Mouse (Mus musculus) heart, adult 18-20 months (tissue): Measurements from ENCODE around the gene Cd2bp2. TPM values are rescaled to one million over a fixed set of nuclear protein-coding genes. Genes with fewer than 3 reads are reported as not detected.
A peak's percentile ranks its signal among the peaks of the same experiment; 100 is the strongest.

Experiments used
- DNase-seq, 2 experiments: peaks; one replicate each; pipeline ENCODE4 v3.0.0; 2021 to 2022; ENCODE audit warnings: mixed read lengths in 1 of 2
- total RNA-seq, 2 experiments: library from RNA; stranded (reverse); gene quantifications; 2 replicates each; pipeline ENCODE4 v1.2.3; 2021

The Cd2bp2 gene
- total RNA-seq, 2 experiments from 2014 or later = 35.1 to 36.9 TPM

GRCm38 (mm10) chr7:127217901-127218642 is 22.2 kb upstream of the Cd2bp2 start:
- DNase-seq = no peak

GRCm38 (mm10) chr7:127217475-127217874 is 21.6 kb upstream of the Cd2bp2 start:
- DNase-seq = no peak

DNA sequence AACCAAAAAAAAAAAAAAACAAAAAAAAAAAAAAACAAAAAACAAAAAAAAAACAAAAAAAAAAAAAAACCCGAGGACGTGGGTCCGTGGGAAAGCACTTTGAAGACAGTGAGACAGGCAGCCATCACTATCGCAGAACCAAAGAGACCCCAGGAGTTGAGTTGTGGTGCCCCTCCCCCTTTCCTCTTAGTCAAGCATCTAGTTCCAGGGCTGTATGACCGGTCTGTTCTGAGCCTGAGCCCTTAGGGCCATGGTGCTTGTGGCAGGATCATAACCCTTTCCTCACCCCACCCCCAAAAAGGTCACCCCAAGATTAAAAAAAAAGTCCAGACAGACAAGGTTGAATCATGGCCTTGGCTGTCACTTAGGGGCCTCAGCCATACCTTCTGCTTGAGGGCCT is 20.5 kb upstream of the Cd2bp2 start:
- DNase-seq = no peak

DNA sequence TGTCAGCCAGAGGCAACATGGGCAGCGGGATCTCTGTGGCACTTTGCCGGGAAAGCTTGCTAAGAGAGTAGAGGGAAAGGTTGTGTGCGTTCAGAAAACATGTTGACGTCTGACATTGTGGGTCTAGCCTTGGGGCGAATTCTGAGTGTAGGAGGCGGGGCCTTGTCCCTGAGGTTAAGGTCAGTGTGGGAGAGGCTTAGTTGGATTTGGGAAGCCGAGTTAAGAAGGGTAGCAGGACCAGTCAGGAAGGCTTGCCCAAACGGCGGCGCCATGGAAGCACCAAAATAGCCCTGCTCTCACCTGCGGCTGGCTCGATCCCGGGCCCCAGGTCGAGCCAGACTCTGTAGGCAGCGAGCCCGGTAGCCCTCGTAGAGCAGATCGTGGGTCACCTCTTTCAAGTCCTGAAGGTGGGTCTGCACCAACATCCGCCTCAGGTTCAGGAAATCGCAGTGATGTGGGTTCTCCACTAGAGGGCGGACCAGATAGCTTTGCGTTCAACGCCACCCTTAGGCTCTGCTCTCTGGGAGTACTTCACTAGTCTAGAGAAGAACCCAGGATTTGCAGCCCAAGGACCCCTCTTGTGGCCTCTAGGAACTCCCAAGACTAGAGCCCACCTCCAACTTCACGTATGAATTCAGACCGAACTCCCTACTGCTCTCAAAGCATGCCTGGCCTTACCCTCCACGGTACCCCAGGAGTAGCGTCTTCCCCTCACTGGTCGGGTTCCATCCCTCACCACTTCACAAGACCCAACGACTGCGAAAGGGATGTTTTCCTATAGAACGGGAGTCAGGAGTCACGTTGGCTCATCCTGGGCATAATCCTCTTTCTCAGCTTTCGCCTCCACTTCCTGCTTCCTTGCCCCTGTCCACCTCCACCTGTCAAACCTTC is 19.4 kb upstream of the Cd2bp2 start:
- DNase-seq = peak; percentile 72 to 81

DNA sequence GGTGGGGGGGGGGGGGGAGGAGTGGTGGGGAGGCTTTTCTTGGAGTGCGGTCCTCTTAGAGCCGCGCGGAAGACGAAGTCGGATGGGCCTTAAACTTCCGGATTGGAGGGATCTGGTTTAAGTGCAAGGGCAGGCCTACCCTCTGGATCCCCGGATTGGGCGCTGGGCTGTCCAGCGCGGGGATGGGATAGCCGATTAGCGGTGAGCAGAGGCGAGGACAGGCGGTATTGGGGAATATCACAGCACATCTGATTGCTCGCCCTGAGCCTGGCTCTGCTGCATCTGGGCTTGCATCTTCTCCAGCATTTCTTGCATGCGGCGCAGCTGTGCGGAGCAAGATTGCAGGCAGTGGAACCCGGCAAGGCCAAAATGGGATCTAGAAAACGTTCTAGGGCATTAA is 18.7 kb upstream of the Cd2bp2 start:
- DNase-seq = no peak

DNA sequence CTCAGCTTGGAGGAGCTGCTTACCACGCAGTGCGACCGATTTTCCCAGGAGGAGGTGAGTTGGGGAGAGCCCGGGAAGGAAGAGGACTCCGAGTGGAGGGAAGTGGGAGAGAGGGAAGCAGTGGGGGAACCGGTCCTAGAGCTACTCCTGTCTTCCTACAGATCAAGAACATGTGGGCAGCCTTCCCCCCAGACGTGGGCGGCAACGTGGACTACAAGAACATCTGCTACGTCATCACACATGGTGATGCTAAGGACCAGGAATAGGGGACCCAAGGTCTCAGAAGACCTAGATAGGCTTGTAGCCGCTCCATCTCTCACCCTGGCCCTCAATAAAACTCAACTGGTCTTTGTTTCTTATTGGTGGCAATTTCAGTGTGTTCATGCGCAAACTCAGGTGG is 18.1 kb upstream of the Cd2bp2 start:
- DNase-seq = no peak

GRCm38 (mm10) chr7:127213485-127213884 is 17.6 kb upstream of the Cd2bp2 start:
- peak in 1 of 2 experiments; percentile 66 for DNase-seq

- DNase-seq = no peak
Observed at GRCm38 (mm10) chr7:127212432-127213250, 16.8 kb upstream of the Cd2bp2 start.

- no peak for DNase-seq
Observed at GRCm38 (mm10) chr7:127211014-127211745, 15.3 kb upstream of the Cd2bp2 start.

GRCm38 (mm10) chr7:127210266-127210665 is 14.4 kb upstream of the Cd2bp2 start:
- DNase-seq = no peak

DNA sequence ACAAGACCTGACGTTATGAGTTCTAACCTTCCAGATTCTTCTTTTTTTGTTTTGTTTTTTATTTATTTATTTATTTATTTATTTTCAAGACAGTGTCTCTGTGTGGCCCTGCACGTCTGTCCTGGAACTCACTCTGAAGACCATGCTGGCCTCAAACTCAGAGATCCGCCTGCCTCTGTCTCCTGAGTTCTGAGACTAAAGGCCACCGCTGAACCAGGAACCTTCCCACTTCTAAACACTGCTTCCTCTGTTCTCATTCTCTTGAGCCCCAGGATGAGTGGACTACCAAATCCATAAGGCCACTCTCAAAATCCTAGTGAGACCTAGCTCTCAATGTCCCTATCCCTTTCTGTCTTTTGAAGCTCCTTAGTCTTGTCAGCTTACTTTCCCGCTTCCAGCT is 14.0 kb upstream of the Cd2bp2 start:
- no peak for DNase-seq

DNA sequence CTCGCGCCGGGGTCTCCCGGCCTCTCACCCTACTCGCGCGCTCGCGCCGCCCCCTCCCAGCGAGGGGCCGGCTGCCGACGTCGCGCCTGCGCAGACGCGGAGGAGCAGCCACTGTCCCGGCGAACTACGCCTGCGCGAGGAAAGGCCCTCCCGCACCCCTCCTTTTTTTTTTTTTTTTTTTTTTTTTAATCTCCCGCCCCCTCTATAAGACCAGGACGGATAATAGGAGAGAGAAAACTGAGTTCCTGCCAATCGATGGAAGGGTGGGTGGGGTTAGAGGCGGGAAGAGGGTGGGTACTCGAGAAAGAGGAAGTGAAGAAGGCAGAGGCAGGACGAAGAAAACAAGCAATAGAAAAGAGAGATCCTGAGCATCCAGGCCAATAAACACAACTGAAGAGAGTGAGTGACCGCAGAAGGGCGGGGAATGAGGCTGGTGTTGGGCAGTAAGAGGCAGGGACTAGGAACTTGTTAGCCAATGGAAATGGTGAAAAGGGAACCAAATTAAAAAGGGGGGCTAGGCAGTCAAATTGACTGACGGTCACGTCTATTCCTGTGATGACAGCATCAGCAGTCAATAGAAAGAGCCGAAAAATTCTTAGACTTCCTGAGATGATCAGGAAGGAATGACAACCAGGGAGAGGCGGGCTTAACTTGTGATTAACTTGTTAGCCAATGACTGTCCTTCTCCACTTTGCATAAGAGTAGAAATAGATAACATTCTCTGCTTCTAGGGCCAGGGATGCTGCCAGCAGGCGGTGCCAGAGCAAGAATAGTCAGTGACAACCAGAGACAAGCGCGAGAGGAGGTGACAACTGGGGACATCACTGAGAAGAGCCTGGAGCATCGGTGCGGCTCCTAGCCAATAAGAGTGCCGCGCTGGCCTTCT is 12.9 kb upstream of the Cd2bp2 start, which contains the start of gene Mylpf:
Gene Mylpf, plus strand, starts transcription at position 338 of the 886 bp plus-strand sequence.
- DNase-seq = peak; percentile 92 to 99

- DNase-seq = no peak
Observed at GRCm38 (mm10) chr7:127208295-127208552, 12.4 kb upstream of the Cd2bp2 start, which contains the start of gene Tbc1d10b. TSS of gene Tbc1d10b (minus strand) at chr7:127208468.

DNA sequence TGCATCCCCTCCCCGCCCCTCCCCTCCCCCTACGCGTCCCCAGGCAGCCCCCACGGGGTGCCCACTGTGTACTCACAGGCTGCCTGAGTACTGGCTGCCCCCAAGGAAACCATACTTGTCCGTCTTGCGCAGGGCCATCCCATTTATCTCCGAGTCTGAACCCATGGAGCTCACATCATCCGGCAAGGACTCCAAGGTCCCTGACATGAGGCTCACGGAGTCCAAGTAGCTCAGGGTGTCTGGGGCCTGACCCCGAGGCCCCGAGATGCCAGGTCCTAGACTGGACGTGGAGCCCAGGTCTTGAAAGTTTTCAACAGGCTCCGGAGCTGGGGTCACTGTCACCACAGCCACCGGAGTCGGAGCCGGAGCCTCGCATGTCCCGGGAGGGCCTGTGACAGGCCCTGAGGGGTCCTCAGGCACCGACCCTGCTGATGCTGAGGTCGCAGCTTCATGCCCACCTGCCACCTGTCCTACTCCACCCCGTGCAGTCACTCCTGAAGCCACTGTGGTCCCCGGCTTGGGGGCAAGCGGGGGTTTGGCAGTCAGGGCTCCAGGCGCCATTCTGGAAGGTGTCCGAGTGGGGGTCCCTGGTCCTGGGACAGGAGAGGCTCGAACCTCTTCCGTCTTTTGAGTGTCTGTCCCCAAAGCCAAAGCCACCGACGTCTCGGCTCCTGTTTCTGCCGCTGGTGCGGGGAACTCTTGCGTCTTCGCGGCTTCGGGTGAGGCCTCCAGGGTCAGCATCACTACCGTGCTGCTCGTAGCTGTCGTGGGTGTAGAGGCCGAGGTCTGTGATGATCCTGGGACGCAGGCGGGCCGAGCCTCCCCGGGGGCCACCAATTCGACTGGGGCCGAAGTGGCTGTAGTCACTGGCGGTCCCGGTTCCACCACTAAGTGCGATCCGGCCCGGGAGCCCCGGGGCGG is 11.8 kb upstream of the Cd2bp2 start:
- DNase-seq = no peak

DNA sequence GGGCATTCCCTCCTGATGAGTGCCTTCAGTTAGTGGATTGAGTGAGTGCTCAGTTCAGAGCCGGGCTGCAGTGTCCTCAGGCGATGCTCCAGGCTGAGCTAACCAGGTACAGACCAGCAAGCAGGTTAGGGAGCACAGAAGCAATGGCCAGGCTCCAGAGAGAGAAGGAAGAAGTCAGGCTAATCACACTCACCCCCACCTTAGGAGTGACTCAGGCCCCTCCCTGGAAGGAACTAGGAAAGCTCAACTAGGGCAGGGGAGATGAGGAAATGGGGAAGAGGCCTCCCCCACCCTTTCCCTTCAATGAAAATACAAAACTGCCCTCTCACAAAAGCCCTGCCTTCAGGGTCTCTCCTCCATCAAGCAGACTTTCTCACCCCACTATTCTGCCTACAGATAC is 10.8 kb upstream of the Cd2bp2 start:
- no peak for DNase-seq

GRCm38 (mm10) chr7:127196484-127196883 is 634 bp upstream of the Cd2bp2 start:
- no peak for DNase-seq

DNA sequence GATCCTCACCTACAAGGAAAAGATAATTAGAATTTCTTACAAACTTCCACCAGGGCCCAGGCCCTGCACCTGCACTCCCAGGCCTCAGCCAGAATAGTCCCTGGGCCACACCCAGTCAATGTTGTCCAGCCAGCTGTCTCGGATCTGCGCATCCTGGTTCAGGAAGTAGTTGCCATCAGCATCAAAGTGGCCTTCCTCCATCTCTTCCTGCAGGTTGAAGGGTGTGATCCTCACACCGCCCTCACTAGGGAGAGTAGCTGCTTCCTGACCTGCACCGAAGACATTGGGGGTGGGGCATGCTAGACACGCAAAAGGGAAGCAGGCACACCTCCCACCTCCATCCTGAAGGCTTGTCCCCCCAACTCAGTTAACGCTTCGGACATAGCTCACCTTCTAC is 1.2 kb downstream of the Cd2bp2 start:
- DNase-seq = no peak

DNA sequence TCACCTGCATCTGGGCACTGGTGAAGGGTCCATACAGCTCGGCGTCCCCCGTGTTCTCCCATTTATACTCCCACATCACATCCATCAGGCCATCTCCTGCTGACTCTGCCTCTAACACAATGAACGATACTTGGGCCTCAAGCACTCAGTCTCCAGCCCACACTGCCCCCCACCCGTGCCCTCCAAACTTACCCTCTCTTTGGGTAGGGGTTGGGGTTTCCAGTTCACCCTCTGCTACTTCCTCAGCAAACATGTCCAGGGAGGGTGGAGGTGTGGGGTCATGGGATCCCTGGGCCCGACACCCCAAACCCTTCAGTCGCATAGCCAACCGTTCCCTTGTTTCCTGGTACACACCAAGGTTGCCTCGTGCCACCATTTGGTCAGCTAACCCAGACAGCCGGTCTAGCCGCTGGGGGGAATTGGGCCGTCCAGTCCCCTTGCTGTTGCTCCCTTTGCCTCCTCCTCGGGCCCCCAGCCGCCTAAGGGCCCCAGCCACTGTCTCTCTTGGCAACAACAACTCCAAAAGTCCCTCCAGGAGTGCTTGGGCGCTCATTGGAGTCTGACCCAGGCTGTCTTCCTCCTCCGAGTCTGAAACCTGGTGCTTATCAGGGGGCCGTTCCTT is 1.7 kb downstream of the Cd2bp2 start:
- no peak for DNase-seq

- no peak for DNase-seq
Observed at GRCm38 (mm10) chr7:127192989-127193388, 2.9 kb downstream of the Cd2bp2 start.
